Mouse (Mus musculus) spleen, adult 10 weeks (tissue): ENCODE results near the gene Gm5615. TPM values are rescaled to one million over a fixed set of nuclear protein-coding genes. Genes with fewer than 3 reads are reported as not detected.

Experiments used
- polyA plus RNA-seq: library from polyadenylated mRNA; stranded (reverse); fragments of 350-450 nt; fragmentation: Illumina TruSeq; extraction: RNeasy Lipid Tissue Mini Kit (QIAGEN cat#74804); gene quantifications from one replicate; pipeline ENCODE4 v1.2.3, GENCODE M21; 2015; ENCODE audit warnings: low replicate concordance; ENCODE audit not compliant: insufficient read depth

Gene Gm5615
- polyA plus RNA-seq, result not detected

DNA sequence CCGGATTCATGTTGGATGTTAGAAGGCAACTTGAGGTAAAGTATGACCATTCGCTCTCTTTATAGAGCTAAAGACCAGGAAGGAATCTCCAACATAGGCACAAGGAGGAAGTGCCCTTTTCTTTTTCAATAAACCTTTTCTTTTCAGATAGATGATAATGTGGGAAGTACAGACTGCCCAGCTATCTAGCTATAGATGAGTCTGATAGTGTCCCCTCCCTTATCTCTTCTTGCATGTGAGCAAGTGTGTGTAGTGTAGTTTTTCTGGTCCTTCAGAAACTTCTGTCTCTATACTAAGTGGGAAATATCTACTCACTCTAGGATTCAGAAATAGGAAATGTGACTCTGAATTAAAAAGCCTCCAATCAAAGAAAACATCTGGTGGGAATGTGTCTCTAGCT is at the start of gene Gm5615:
TSS of gene Gm5615 (minus strand) at position 101 of the 400 bp plus-strand sequence.

DNA sequence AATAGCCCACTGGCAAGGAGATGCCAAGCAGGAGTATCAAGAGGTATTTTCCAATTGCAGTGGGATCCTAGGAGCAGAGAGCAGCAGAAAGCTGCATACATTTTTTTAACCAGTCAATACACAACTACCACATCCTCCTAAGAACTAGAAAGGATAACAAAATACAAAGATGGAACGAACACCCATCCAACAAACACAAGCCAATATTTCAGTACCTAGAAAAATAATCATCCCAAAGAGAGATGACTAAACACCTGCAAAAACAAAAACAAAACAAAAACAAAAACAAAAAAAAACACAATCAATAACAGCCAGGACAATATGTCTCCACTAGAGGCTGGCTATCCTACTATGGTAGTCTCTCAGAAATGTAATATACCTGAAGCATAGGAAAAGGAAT is 40.8 kb upstream of the Gm5615 start, which contains the start of gene Gm17689:
TSS of gene Gm17689 (minus strand) at position 101 of the 400 bp plus-strand sequence.

Other genes with a start within 250 kb of the Gm5615 start
- gene Gm7257, start 110.1 kb downstream of the Gm5615 start, polyA plus RNA-seq, result not detected
- not detected for gene Gm9513, start 66.3 kb downstream of the Gm5615 start, polyA plus RNA-seq
- not detected for gene Gm17689, start 40.7 kb upstream of the Gm5615 start, polyA plus RNA-seq
- gene A630095E13Rik, start 101.4 kb upstream of the Gm5615 start, polyA plus RNA-seq, result not detected
- gene Acrv1, start 151.3 kb upstream of the Gm5615 start, polyA plus RNA-seq, result not detected
- gene Chek1, start 185.1 kb upstream of the Gm5615 start, polyA plus RNA-seq, result 7.3 TPM
- gene Stt3a, start 225.7 kb upstream of the Gm5615 start, polyA plus RNA-seq, result 215 TPM